Mouse (Mus musculus) testis, adult 2 months (tissue): ENCODE data around the gene Cpvl.

Experiments
- CTCF ChIP-seq: fragments of 200-500 bp; IDR thresholded peaks from 2 replicates; pipeline ENCODE4 v1.5.1; 2012; ENCODE audit warnings: low read depth, mild to moderate bottlenecking, inconsistent platforms, low read length, moderate library complexity; ENCODE audit not compliant: control insufficient read depth, insufficient read depth, insufficient replicate concordance
- POLR2A ChIP-seq: fragments of 200-500 bp; IDR thresholded peaks from 2 replicates; pipeline ENCODE4 v1.6.1; 2012; ENCODE audit warnings: low read depth, mild to moderate bottlenecking, inconsistent platforms, low read length, moderate library complexity; ENCODE audit not compliant: control insufficient read depth

DNA sequence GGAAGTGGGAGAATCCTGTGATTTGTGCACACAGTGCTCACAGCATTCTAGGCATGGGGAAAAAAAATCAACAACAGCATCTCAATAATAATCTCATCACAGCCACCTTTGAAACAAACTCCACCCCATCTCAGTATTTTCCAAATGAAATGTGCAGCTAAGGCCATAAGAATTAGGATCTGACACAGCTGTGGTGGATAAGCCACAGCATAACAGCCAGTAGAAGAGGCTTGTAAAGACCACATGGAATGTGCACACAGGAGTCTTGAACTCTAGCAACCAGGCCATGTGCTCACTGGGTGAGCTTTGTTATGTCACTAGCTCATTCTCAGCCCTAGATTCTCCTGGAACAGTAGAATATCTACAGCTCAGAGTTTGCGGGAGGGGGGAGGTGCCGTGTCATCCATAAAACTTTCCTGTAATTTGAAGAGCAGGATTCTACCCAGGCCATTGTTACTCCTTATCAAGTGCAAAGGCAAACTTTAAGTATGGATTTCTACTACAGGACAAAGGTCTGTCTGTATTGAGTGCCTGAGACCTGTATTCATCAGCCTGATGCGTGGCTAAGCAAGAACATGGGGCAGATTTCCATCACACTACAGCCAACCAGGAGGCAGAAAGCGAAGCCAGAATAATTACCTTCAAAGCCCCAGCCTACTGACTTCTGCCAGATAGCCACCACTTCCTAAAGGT is 73.6 kb downstream of the Cpvl start:
- TF ChIP-seq POLR2A (no peak), CTCF (no peak)
